Mouse (Mus musculus): ENCODE data around the gene Spats1. TPM values are rescaled to one million over a fixed set of nuclear protein-coding genes. Genes with fewer than 3 reads are reported as not detected.

Gene Spats1
- polyA plus RNA-seq, 1 experiment from 2014 or later = 1.4 TPM

- 89% methylated on average over 23 of the region's 23 CpGs for WGBS
- no peaks in the 10 kb centered on the region for H3K9me3 ChIP-seq
- no peak overlapping the region for H3K27ac ChIP-seq
- H3K36me3 ChIP-seq = no peaks in the 10 kb centered on the region
- H3K4me1 ChIP-seq (replicated peaks) = no peaks in the 10 kb centered on the region
- no peak for ATAC-seq
- no peak overlapping the region for H3K4me3 ChIP-seq (replicated peaks)
- H3K27me3 ChIP-seq = 0 out of 2 replicates have a peak, but pooled peaks cover 4% of the 10 kb centered on the region
- H3K4me2 ChIP-seq (replicated peaks) = no peak overlapping the region
- H3K9ac ChIP-seq (replicated peaks) = no peak overlapping the region
These were observed 13.4 kb upstream of the Spats1 start for GRCm38 (mm10) chr17:45488321-45489254.

- WGBS = 14% methylated on average over 5 of the region's 5 CpGs
These were observed 12.0 kb upstream of the Spats1 start for GRCm38 (mm10) chr17:45487216-45487615.

GRCm38 (mm10) chr17:45485581-45485980 is 10.4 kb upstream of the Spats1 start:
- ATAC-seq = no peak
- H3K4me3 ChIP-seq (replicated peaks) = no peak overlapping the region
- 0 out of 2 replicates have a peak, but pooled peaks cover 4% of the 10 kb centered on the region for H3K27me3 ChIP-seq
- H3K4me2 ChIP-seq (replicated peaks) = no peak overlapping the region
- no peak overlapping the region for H3K9ac ChIP-seq (replicated peaks)
- 92% methylated on average over 7 of the region's 7 CpGs for WGBS
- H3K36me3 ChIP-seq = no peaks in the 10 kb centered on the region
- H3K27ac ChIP-seq = no peak overlapping the region
- H3K9me3 ChIP-seq = 0 out of 2 replicates have a peak, but pooled peaks cover 7% of the 10 kb centered on the region
- no peaks in the 10 kb centered on the region for H3K4me1 ChIP-seq (replicated peaks)

More at GRCm38 (mm10) chr17:45487216-45487615, 12.0 kb upstream of the Spats1 start:
- Histone ChIP-seq H3K27me3 (0 out of 2 replicates have a peak, but pooled peaks cover 4% of the 10 kb centered on the region), H3K9me3 (no peaks in the 10 kb centered on the region), H3K36me3 (no peaks in the 10 kb centered on the region), H3K4me1 (replicated peaks) (no peaks in the 10 kb centered on the region), H3K9ac (replicated peaks) (no peak overlapping the region), H3K4me3 (replicated peaks) (no peak overlapping the region), H3K4me2 (replicated peaks) (no peak overlapping the region), H3K27ac (no peak overlapping the region)
- ATAC-seq = no peak

- 0 out of 2 replicates have a peak, but pooled peaks cover 7% of the 10 kb centered on the region for H3K9me3 ChIP-seq
- no peak overlapping the region for H3K27ac ChIP-seq
- peaks cover 16% of the 10 kb centered on the region; the same call in 1 of the 2 replicates for H3K27me3 ChIP-seq
- 29% methylated on average over 2 of the region's 2 CpGs for WGBS
- no peak overlapping the region for H3K4me2 ChIP-seq (replicated peaks)
- H3K36me3 ChIP-seq = no peaks in the 10 kb centered on the region
- ATAC-seq = no peak
- no peak overlapping the region for H3K4me3 ChIP-seq (replicated peaks)
- H3K9ac ChIP-seq (replicated peaks) = no peak overlapping the region
- H3K4me1 ChIP-seq (replicated peaks) = peaks cover 7% of the 10 kb centered on the region; the same call in 1 of the 2 replicates
These were observed 5.2 kb upstream of the Spats1 start for GRCm38 (mm10) chr17:45480429-45480828.

GRCm38 (mm10) chr17:45478234-45478825 is 3.1 kb upstream of the Spats1 start:
- Histone ChIP-seq H3K9ac (replicated peaks) (no peak overlapping the region), H3K4me1 (replicated peaks) (peaks cover 17% of the 10 kb centered on the region), H3K9me3 (0 out of 2 replicates have a peak, but pooled peaks cover 7% of the 10 kb centered on the region), H3K36me3 (no peaks in the 10 kb centered on the region), H3K4me2 (replicated peaks) (no peak overlapping the region), H3K27me3 (peaks cover 15% of the 10 kb centered on the region; the same call in 1 of the 2 replicates), H3K4me3 (replicated peaks) (no peak overlapping the region), H3K27ac (no peak overlapping the region)
- ATAC-seq = peak; percentile 38; the same call in 1 of the 2 replicates
- WGBS = 24% methylated on average over 12 of the region's 12 CpGs

- Histone ChIP-seq H3K4me1 (replicated peaks) (peaks cover 17% of the 10 kb centered on the region), H3K9ac (replicated peaks) (no peak overlapping the region; the same call in 1 of the 2 replicates), H3K9me3 (no peaks in the 10 kb centered on the region), H3K27ac (no peak overlapping the region), H3K27me3 (peaks cover 15% of the 10 kb centered on the region; the same call in 1 of the 2 replicates), H3K4me2 (replicated peaks) (peak overlapping the region; percentile 57), H3K4me3 (replicated peaks) (peak overlapping the region; percentile 37), H3K36me3 (no peaks in the 10 kb centered on the region)
- ATAC-seq = peak; percentile 46
- WGBS = 68% methylated on average over 8 of the region's 8 CpGs
These were observed 1.1 kb downstream of the Spats1 start for GRCm38 (mm10) chr17:45474146-45474545.

GRCm38 (mm10) chr17:45473667-45474066 is 1.5 kb downstream of the Spats1 start:
- 79% methylated on average over 6 of the region's 6 CpGs for WGBS
- no peaks in the 10 kb centered on the region for H3K9me3 ChIP-seq
- peaks cover 15% of the 10 kb centered on the region; the same call in 1 of the 2 replicates for H3K27me3 ChIP-seq
- H3K4me2 ChIP-seq (replicated peaks) = no peak overlapping the region
- no peak overlapping the region for H3K27ac ChIP-seq
- H3K4me3 ChIP-seq (replicated peaks) = no peak overlapping the region
- no peaks in the 10 kb centered on the region for H3K36me3 ChIP-seq
- peaks cover 17% of the 10 kb centered on the region for H3K4me1 ChIP-seq (replicated peaks)
- ATAC-seq = no peak
- H3K9ac ChIP-seq (replicated peaks) = no peak overlapping the region

- no peak overlapping the region for H3K4me3 ChIP-seq (replicated peaks)
- no peak overlapping the region for H3K4me2 ChIP-seq (replicated peaks)
- 86% methylated on average over 7 of the region's 7 CpGs for WGBS
- no peak for ATAC-seq
- 0 out of 2 replicates have a peak, but pooled peaks cover 1% of the 10 kb centered on the region for H3K27me3 ChIP-seq
- H3K9me3 ChIP-seq = no peaks in the 10 kb centered on the region
- no peaks in the 10 kb centered on the region for H3K36me3 ChIP-seq
- H3K27ac ChIP-seq = no peak overlapping the region
- H3K4me1 ChIP-seq (replicated peaks) = peaks cover 10% of the 10 kb centered on the region
- H3K9ac ChIP-seq (replicated peaks) = no peak overlapping the region
These were observed 4.5 kb downstream of the Spats1 start for GRCm38 (mm10) chr17:45470726-45471125.

- H3K9me3 ChIP-seq = no peaks in the 10 kb centered on the region
- WGBS = 88% methylated on average over 5 of the region's 5 CpGs
These were observed 6.9 kb downstream of the Spats1 start for GRCm38 (mm10) chr17:45468302-45468701.

GRCm38 (mm10) chr17:45466701-45467100 is 8.5 kb downstream of the Spats1 start:
- Histone ChIP-seq H3K27me3 (no peaks in the 10 kb centered on the region), H3K9me3 (no peaks in the 10 kb centered on the region), H3K9ac (replicated peaks) (no peak overlapping the region), H3K4me2 (replicated peaks) (no peak overlapping the region), H3K36me3 (no peaks in the 10 kb centered on the region), H3K27ac (no peak overlapping the region), H3K4me1 (replicated peaks) (no peaks in the 10 kb centered on the region), H3K4me3 (replicated peaks) (no peak overlapping the region)
- ATAC-seq = no peak
- WGBS = 64% methylated on average over 2 of the region's 2 CpGs

More at GRCm38 (mm10) chr17:45468302-45468701, 6.9 kb downstream of the Spats1 start:
- no peak overlapping the region for H3K4me3 ChIP-seq (replicated peaks)
- H3K9ac ChIP-seq (replicated peaks) = no peak overlapping the region
- no peaks in the 10 kb centered on the region for H3K36me3 ChIP-seq
- H3K4me1 ChIP-seq (replicated peaks) = no peaks in the 10 kb centered on the region
- H3K4me2 ChIP-seq (replicated peaks) = no peak overlapping the region
- ATAC-seq = no peak
- H3K27ac ChIP-seq = no peak overlapping the region
- H3K27me3 ChIP-seq = no peaks in the 10 kb centered on the region

- no peaks in the 10 kb centered on the region for H3K4me1 ChIP-seq (replicated peaks)
- H3K27me3 ChIP-seq = no peaks in the 10 kb centered on the region
- H3K36me3 ChIP-seq = no peaks in the 10 kb centered on the region
- no peak overlapping the region for H3K9ac ChIP-seq (replicated peaks)
- no peak for ATAC-seq
- no peak overlapping the region for H3K4me3 ChIP-seq (replicated peaks)
- H3K9me3 ChIP-seq = no peaks in the 10 kb centered on the region
- H3K27ac ChIP-seq = no peak overlapping the region
- H3K4me2 ChIP-seq (replicated peaks) = no peak overlapping the region
- WGBS = 90% methylated on average over 9 of the region's 9 CpGs
These were observed 11.0 kb downstream of the Spats1 start for GRCm38 (mm10) chr17:45464255-45464654.

- no peaks in the 10 kb centered on the region for H3K36me3 ChIP-seq
- WGBS = 91% methylated on average over 4 of the region's 4 CpGs
- no peaks in the 10 kb centered on the region for H3K9me3 ChIP-seq
- ATAC-seq = no peak
- H3K27ac ChIP-seq = no peak overlapping the region
- H3K9ac ChIP-seq (replicated peaks) = no peak overlapping the region
- no peaks in the 10 kb centered on the region for H3K27me3 ChIP-seq
- no peak overlapping the region for H3K4me2 ChIP-seq (replicated peaks)
- no peak overlapping the region for H3K4me3 ChIP-seq (replicated peaks)
- no peaks in the 10 kb centered on the region for H3K4me1 ChIP-seq (replicated peaks)
These were observed 12.7 kb downstream of the Spats1 start for GRCm38 (mm10) chr17:45462506-45462905.
